Mouse (Mus musculus) embryonic fibroblast, embryonic 13.5 days (primary cell): ENCODE measurements around the gene Atp1a2.

Experiments
- CTCF ChIP-seq: IDR thresholded peaks from 2 replicates; pipeline ENCODE4 v1.5.1; 2011; ENCODE audit warnings: mild to moderate bottlenecking, control low read depth, low read length, moderate library complexity, borderline replicate concordance; ENCODE audit not compliant: insufficient read depth
- POLR2A ChIP-seq: IDR thresholded peaks from 2 replicates; pipeline ENCODE4 v1.6.1; 2011; ENCODE audit warnings: low read depth, mild to moderate bottlenecking, control low read depth, low read length, moderate library complexity

DNA sequence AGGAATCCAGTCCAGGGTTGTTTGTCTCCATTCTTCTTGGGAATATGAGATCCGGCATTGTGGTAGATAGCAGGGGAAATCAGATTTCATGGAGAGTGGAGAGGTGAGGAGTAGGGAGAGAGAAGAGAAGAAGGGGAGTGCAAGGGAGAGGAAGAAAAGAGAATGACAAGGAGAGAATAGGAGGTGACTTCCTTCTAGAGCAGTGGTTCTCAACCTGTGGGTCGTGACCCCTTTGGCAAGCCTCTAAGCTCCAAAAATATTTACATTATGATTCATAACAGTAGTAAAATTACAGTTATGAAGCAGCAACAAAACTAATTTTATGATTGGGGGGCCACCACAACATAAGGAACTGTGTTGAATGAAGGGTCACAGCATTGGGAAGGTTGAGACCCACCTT, 35.1 kb upstream of the Atp1a2 start:
- TF ChIP-seq POLR2A (no peak), CTCF (no peak)
